9 mouse cellular contexts compared by ENCODE assay signal in the genomic region with DNA sequence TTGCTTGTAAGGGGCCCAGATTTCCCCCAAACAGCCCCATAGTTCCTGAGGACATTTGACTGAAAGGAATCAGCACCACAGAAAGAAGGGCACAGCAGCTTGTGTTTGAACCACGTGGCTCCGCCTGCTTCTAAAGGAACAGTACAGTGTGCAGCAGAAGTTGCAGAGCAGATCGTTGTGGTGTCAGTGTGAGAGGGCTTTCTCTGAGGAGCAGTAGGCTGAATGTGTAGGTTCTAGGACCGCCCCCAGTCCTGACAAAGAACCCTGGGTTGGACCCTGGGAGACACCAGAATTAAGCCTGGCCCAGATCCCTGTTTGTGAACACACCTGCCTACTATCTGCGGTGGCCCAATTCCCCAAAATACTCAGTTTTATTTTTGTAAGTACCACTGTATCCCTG. TPM values are rescaled to one million over a fixed set of nuclear protein-coding genes. Genes with fewer than 3 reads are reported as not detected.
DNase-seq lines count a peak whose midpoint lies in the region; ATAC-seq and TF ChIP-seq lines count a peak whose summit lies in the region.
"Had no signal": no experiment of that assay in that cellular context is flagged by ENCODE, and none has a peak within 500 bp of the region (broad histone marks: within the 10 kb centered on the region; RNA-seq: fewer than 3 reads in every experiment).

No protein-coding gene starts in this region.

- no peak for ATAC-seq in heart, embryonic 13.5 days (ENCODE audit: extremely low read depth, insufficient number of reproducible peaks, low FRiP score, low TSS enrichment)
- ATAC-seq in midbrain, embryonic 14.5 days (ENCODE audit: low FRiP score, low TSS enrichment), result no peak
- no peak for ATAC-seq in midbrain, postnatal 0 days (ENCODE audit: low FRiP score)

- peak overlapping the region; percentile 92 for H3K9ac ChIP-seq in heart, embryonic 13.5 days
- no peak overlapping the region for H3K9ac ChIP-seq in midbrain, embryonic 14.5 days (replicated peaks; ENCODE audit: low read length)
- no peak overlapping the region for H3K9ac ChIP-seq in midbrain, postnatal 0 days (replicated peaks; ENCODE audit: low read length, poor library complexity, severe bottlenecking)

- peaks cover 44% of the 10 kb centered on the region for H3K4me1 ChIP-seq in heart, embryonic 13.5 days
- H3K4me1 ChIP-seq in midbrain, embryonic 14.5 days (ENCODE audit: control insufficient read depth, insufficient read depth, low read length), result peaks cover 23% of the 10 kb centered on the region
- H3K4me1 ChIP-seq in midbrain, postnatal 0 days (ENCODE audit: insufficient read depth, low read length), result no peaks in the 10 kb centered on the region; the same call in 1 of the 2 replicates

- H3K4me2 ChIP-seq in heart, embryonic 13.5 days, result peak overlapping the region; percentile 77
- no peak overlapping the region for H3K4me2 ChIP-seq in midbrain, embryonic 14.5 days (ENCODE audit: low read length)
- no peak overlapping the region for H3K4me2 ChIP-seq in midbrain, postnatal 0 days (ENCODE audit: low read depth, low read length, poor library complexity, severe bottlenecking)

- H3K36me3 ChIP-seq in heart, embryonic 13.5 days, result peaks cover 25% of the 10 kb centered on the region
- peaks cover 23% of the 10 kb centered on the region for H3K36me3 ChIP-seq in midbrain, embryonic 14.5 days (ENCODE audit: control insufficient read depth, insufficient read depth, low read length)
- H3K36me3 ChIP-seq in midbrain, postnatal 0 days (ENCODE audit: insufficient read depth, low read length), result peaks cover 20% of the 10 kb centered on the region

- no peaks in the 10 kb centered on the region for H3K27me3 ChIP-seq in heart, embryonic 13.5 days (replicated peaks)
- H3K27me3 ChIP-seq in midbrain, embryonic 14.5 days (ENCODE audit: control insufficient read depth, insufficient read depth, low read length), result no peaks in the 10 kb centered on the region
- no peaks in the 10 kb centered on the region for H3K27me3 ChIP-seq in midbrain, postnatal 0 days (ENCODE audit: insufficient read depth, low read length)

- H3K4me3 ChIP-seq in heart, embryonic 13.5 days, result no peak overlapping the region
- H3K4me3 ChIP-seq in midbrain, embryonic 14.5 days (replicated peaks; ENCODE audit: low read depth, low read length), result no peak overlapping the region
- H3K4me3 ChIP-seq in midbrain, postnatal 0 days (ENCODE audit: low read depth, low read length), result no peak overlapping the region
- peak overlapping the region; percentile 92 for H3K4me3 ChIP-seq in layer of hippocampus, adult 2 months

- WGBS in heart, embryonic 13.5 days, result 65% methylated on average over 5 of the region's 5 CpGs
- 78% methylated on average over 5 of the region's 5 CpGs for WGBS in midbrain, embryonic 14.5 days
- 71% methylated on average over 5 of the region's 5 CpGs for WGBS in midbrain, postnatal 0 days

- no peak for TF ChIP-seq CTCF in midbrain, postnatal 0 days (IDR thresholded peaks at IDR 0.05)
- TF ChIP-seq CTCF in layer of hippocampus, adult 2 months (conservative IDR thresholded peaks at IDR 0.05), result no peak

- no peaks in the 10 kb centered on the region for H3K9me3 ChIP-seq in heart, embryonic 13.5 days
- H3K9me3 ChIP-seq in midbrain, embryonic 14.5 days (ENCODE audit: control insufficient read depth, low read length), result no peaks in the 10 kb centered on the region
- no peaks in the 10 kb centered on the region for H3K9me3 ChIP-seq in midbrain, postnatal 0 days (ENCODE audit: low read length)

- 0 out of 2 replicates have a peak overlapping the region, but pooled peaks have one; percentile 80 for H3K27ac ChIP-seq in heart, embryonic 13.5 days (replicated peaks)
- no peak overlapping the region for H3K27ac ChIP-seq in midbrain, embryonic 14.5 days (replicated peaks; ENCODE audit: low read depth, low read length)
- no peak overlapping the region for H3K27ac ChIP-seq in midbrain, postnatal 0 days (ENCODE audit: low read depth, low read length)
- peak overlapping the region; percentile 93 for H3K27ac ChIP-seq in layer of hippocampus, adult 2 months

- no peak for DNase-seq in heart, adult 11 months
- DNase-seq in midbrain, embryonic 14.5 days, result peak; percentile 13
- no peak for DNase-seq in midbrain, postnatal 0 days (ENCODE audit: low spot score)
- DNase-seq in layer of hippocampus, adult 2 months (ENCODE audit: low spot score in 2 of 2), result peak; percentile 61 to 64
- DNase-seq in right cerebral cortex, postnatal 36 days (ENCODE audit: low spot score in 2 of 2), result peak; percentile 55 to 72
- no peak for DNase-seq in spleen, postnatal 4 days (ENCODE audit: low spot score in 2 of 2)
- DNase-seq in cerebellum, adult 11 months, result no peak

RNA-seq across cellular contexts. Expression of a gene that starts 1.6 kb away (rescaled TPM):
- polyA plus RNA-seq in heart, embryonic 13.5 days (2015; fragmentation: Nextera tagmentation; extraction: Ambion mirVana), result 15.8 and 15.9 TPM in 2 replicates
- 2.9 and 3.4 TPM in 2 replicates for polyA plus RNA-seq in midbrain, embryonic 14.5 days (2014; fragmentation: Nextera tagmentation; extraction: Ambion mirVana)
- 14.8 and 17.6 TPM in 2 replicates for total RNA-seq in midbrain, postnatal 0 days (2014; rRNA removed)
- 9.9 and 10.0 TPM in 2 replicates for polyA plus RNA-seq in midbrain, postnatal 0 days (2015; fragmentation: Nextera tagmentation; extraction: Ambion mirVana)
- 10 to 100 TPM; 30.1 to 31.5 TPM for total RNA-seq in layer of hippocampus, adult 2 months (2021)

RNA-seq across cellular contexts. Expression of a gene that starts 5.2 kb away (rescaled TPM):
- polyA plus RNA-seq in heart, embryonic 13.5 days (2015; fragmentation: Nextera tagmentation; extraction: Ambion mirVana), result 12.6 and 17.0 TPM in 2 replicates
- 24.0 and 27.3 TPM in 2 replicates for polyA plus RNA-seq in midbrain, embryonic 14.5 days (2014; fragmentation: Nextera tagmentation; extraction: Ambion mirVana)
- 18.0 and 19.8 TPM in 2 replicates for total RNA-seq in midbrain, postnatal 0 days (2014; rRNA removed)
- 12.7 and 16.4 TPM in 2 replicates for polyA plus RNA-seq in midbrain, postnatal 0 days (2015; fragmentation: Nextera tagmentation; extraction: Ambion mirVana)
- total RNA-seq in layer of hippocampus, adult 2 months (2021), result 10 to 100 TPM; 44.5 to 49.4 TPM

RNA-seq across cellular contexts. Expression of a gene that starts 14.1 kb away (rescaled TPM):
- not detected in 2 replicates for polyA plus RNA-seq in heart, embryonic 13.5 days (2015; fragmentation: Nextera tagmentation; extraction: Ambion mirVana)
- polyA plus RNA-seq in midbrain, embryonic 14.5 days (2014; fragmentation: Nextera tagmentation; extraction: Ambion mirVana), result not detected in 2 replicates
- total RNA-seq in midbrain, postnatal 0 days (2014; rRNA removed), result not detected in 2 replicates
- polyA plus RNA-seq in midbrain, postnatal 0 days (2015; fragmentation: Nextera tagmentation; extraction: Ambion mirVana), result not detected in 2 replicates
- total RNA-seq in layer of hippocampus, adult 2 months (2021), result 1 to 10 TPM; 1.4 to 3.3 TPM
- polyA plus RNA-seq: liver, embryonic 16.5 days had no signal

RNA-seq across cellular contexts. Expression of a gene that starts 26.9 kb away (rescaled TPM):
- 1.8 and 3.0 TPM in 2 replicates for polyA plus RNA-seq in heart, embryonic 13.5 days (2015; fragmentation: Nextera tagmentation; extraction: Ambion mirVana)
- polyA plus RNA-seq in midbrain, embryonic 14.5 days (2014; fragmentation: Nextera tagmentation; extraction: Ambion mirVana), result 7.4 and 15.2 TPM in 2 replicates
- 207 and 221 TPM in 2 replicates for total RNA-seq in midbrain, postnatal 0 days (2014; rRNA removed)
- 5.9 and 8.3 TPM in 2 replicates for polyA plus RNA-seq in midbrain, postnatal 0 days (2015; fragmentation: Nextera tagmentation; extraction: Ambion mirVana)
- total RNA-seq in layer of hippocampus, adult 2 months (2021), result 10 to 100 TPM; 53.8 to 59.7 TPM

RNA-seq across cellular contexts. Expression of a gene that starts 29.1 kb away (rescaled TPM):
- 19.5 and 21.6 TPM in 2 replicates for polyA plus RNA-seq in heart, embryonic 13.5 days (2015; fragmentation: Nextera tagmentation; extraction: Ambion mirVana)
- 6.0 and 7.1 TPM in 2 replicates for polyA plus RNA-seq in midbrain, embryonic 14.5 days (2014; fragmentation: Nextera tagmentation; extraction: Ambion mirVana)
- 7.1 and 12.8 TPM in 2 replicates for total RNA-seq in midbrain, postnatal 0 days (2014; rRNA removed)
- 8.6 and 11.3 TPM in 2 replicates for polyA plus RNA-seq in midbrain, postnatal 0 days (2015; fragmentation: Nextera tagmentation; extraction: Ambion mirVana)
- 1 to 10 TPM; 7.0 to 8.8 TPM for total RNA-seq in layer of hippocampus, adult 2 months (2021)

Comparison
In these comparisons a context has a peak if more than half of its experiments do, and no peak if none do; other contexts are left out.
1. DNase-seq: peak in midbrain, embryonic 14.5 days (single experiment), layer of hippocampus, adult 2 months (2 of 2) and right cerebral cortex, postnatal 36 days (2 of 2); none in heart, adult 11 months (single experiment), midbrain, postnatal 0 days (single experiment), spleen, postnatal 4 days (0 of 2) and cerebellum, adult 11 months (single experiment).
2. H3K27ac ChIP-seq: peak in heart, embryonic 13.5 days (single experiment) and layer of hippocampus, adult 2 months (single experiment); none in midbrain, embryonic 14.5 days (single experiment) and midbrain, postnatal 0 days (single experiment).